Mouse (Mus musculus) right cerebral cortex, postnatal 14 days (tissue): ENCODE measurements around the gene Knstrn.

Experiments used
- DNase-seq: peaks from one replicate; pipeline ENCODE4 v3.0.0; 2022

The Knstrn gene

GRCm38 (mm10) chr2:118873018-118873417 lies 59.2 kb downstream of the Knstrn start:
- DNase-seq, result no peak

GRCm38 (mm10) chr2:118873890-118874430 lies 60.2 kb downstream of the Knstrn start:
- DNase-seq, result no peak

- no peak for DNase-seq
Measured at GRCm38 (mm10) chr2:118875316-118875715, 61.5 kb downstream of the Knstrn start.

GRCm38 (mm10) chr2:118876453-118876852 lies 62.6 kb downstream of the Knstrn start:
- DNase-seq, result no peak

GRCm38 (mm10) chr2:118881019-118881418 lies 67.2 kb downstream of the Knstrn start:
- no peak for DNase-seq

GRCm38 (mm10) chr2:118881956-118882355 lies 68.2 kb downstream of the Knstrn start:
- no peak for DNase-seq

- DNase-seq, result peak; percentile 87
Measured at GRCm38 (mm10) chr2:118882840-118883679, 69.3 kb downstream of the Knstrn start.

GRCm38 (mm10) chr2:118887440-118887839 lies 73.6 kb downstream of the Knstrn start:
- no peak for DNase-seq

- no peak for DNase-seq
Measured at GRCm38 (mm10) chr2:118887845-118888548, 74.2 kb downstream of the Knstrn start.

GRCm38 (mm10) chr2:118891173-118891572 lies 77.4 kb downstream of the Knstrn start:
- DNase-seq, result no peak

- DNase-seq, result peak; percentile 44
Measured at GRCm38 (mm10) chr2:118895990-118896913, 82.4 kb downstream of the Knstrn start.

GRCm38 (mm10) chr2:118896914-118897291 lies 83.1 kb downstream of the Knstrn start:
- no peak for DNase-seq

- no peak for DNase-seq
Measured at GRCm38 (mm10) chr2:118897392-118897791, 83.6 kb downstream of the Knstrn start.

GRCm38 (mm10) chr2:118897808-118898207 lies 84.0 kb downstream of the Knstrn start:
- DNase-seq, result no peak

GRCm38 (mm10) chr2:118898771-118899170 lies 85.0 kb downstream of the Knstrn start:
- DNase-seq, result no peak

GRCm38 (mm10) chr2:118899306-118899705 lies 85.5 kb downstream of the Knstrn start:
- DNase-seq, result no peak

- DNase-seq, result peak; percentile 59
Measured at GRCm38 (mm10) chr2:118899981-118900825, 86.4 kb downstream of the Knstrn start, which contains the start of gene Bahd1. Bahd1 (plus strand) TSS chr2:118900377.

GRCm38 (mm10) chr2:118900826-118901140 lies 87.0 kb downstream of the Knstrn start:
- no peak for DNase-seq

GRCm38 (mm10) chr2:118901175-118902031 lies 87.6 kb downstream of the Knstrn start:
- peak; percentile 98 for DNase-seq
